Mouse (Mus musculus): Measurements from ENCODE around the gene Isyna1.

The Isyna1 gene

GRCm38 (mm10) chr8:70602139-70602811, 8.1 kb downstream of the Isyna1 start:
- no peak for DNase-seq (ENCODE audit: low read depth, low spot score)

GRCm38 (mm10) chr8:70604558-70604957, 10.4 kb downstream of the Isyna1 start:
- no peak for DNase-seq (ENCODE audit: low read depth, low spot score)

DNA sequence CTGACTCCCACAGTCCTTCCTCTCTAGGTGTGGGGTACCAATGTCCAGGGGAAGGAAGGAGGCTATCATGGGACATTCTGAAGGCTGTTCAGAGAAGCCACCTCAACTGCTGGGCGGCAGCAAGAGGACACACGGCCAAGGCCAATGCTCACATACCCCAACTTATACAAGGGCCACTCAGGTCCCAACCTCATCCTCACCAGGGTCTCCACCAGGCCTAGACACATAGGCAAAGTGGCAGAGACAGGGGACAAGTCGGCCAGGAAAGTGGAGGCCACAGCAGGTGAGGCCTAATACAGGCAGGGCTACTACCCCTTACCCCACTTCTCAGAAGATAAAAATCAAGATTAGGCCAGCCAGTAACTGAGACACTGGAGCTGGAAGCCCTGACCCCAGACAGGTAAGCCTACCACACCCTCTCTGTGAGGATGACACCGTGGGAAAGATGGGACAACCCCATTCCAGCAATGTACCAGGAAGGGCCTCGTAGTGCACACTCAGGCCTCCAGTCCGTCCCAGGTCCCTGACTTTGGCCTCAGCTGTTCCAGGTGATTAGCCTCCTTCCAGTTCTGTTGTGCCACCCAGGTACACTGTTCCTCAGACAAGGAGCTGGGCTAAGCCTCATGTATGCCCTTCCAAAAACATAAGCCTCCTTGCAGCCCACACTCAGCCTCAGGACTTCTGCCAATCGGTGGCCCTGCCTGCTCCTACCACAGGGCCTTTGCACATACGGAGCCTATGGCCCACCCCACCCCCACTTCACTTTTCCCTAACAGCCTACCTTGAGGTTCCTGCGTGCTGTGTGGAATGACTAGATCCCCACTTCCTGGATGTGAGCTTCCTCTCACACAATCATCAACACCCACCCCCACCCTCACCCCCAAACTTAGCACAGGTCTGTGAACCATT, 12.0 kb downstream of the Isyna1 start:
- no peak for DNase-seq (ENCODE audit: low read depth, low spot score)

- no peak for DNase-seq (ENCODE audit: low read depth, low spot score)
These were observed 12.8 kb downstream of the Isyna1 start for GRCm38 (mm10) chr8:70606780-70607602.

GRCm38 (mm10) chr8:70607603-70607897, 13.4 kb downstream of the Isyna1 start:
- DNase-seq (ENCODE audit: low read depth, low spot score) = no peak

DNA sequence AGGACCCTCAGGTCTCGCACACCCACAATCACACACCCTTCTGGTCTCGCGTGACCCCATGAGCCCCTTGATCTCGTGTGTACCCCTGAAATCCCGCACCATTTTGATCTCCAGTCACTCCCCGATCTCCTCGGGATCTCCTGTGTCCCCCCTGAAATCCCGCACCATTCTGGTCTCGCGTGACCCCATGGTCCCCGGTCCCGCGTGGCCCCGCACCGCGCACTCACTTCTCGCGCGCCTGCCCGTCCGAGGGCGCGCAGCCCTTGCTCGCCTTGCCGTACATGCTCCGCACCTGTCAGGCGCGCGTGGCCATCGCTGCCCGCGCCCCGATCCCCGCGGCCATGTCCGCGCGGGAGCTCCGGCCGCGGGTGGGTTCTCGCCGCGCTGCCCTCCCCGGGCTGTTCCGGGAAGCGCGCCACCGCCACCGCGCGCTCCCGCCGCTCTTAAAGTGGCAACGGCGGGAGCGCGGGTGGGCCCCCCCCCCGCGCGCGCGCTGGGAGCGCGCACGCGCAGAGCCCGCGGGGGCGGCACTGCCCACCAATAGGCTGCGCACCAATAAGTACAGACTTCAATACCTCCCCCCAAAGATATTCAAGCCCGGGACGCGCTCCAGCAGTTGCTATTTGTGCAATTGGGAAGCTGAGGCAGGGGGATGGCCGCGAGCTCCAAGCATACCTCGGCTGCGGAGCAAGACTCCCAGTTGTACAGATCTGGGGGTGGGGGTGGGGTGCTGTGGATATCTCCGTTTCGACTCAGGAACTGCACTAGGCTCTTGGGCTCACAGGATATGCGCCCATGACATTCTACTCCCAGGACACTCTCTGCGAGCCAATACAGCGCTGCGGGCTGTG, 13.9 kb downstream of the Isyna1 start:
- DNase-seq (ENCODE audit: low read depth, low spot score) = no peak

DNA sequence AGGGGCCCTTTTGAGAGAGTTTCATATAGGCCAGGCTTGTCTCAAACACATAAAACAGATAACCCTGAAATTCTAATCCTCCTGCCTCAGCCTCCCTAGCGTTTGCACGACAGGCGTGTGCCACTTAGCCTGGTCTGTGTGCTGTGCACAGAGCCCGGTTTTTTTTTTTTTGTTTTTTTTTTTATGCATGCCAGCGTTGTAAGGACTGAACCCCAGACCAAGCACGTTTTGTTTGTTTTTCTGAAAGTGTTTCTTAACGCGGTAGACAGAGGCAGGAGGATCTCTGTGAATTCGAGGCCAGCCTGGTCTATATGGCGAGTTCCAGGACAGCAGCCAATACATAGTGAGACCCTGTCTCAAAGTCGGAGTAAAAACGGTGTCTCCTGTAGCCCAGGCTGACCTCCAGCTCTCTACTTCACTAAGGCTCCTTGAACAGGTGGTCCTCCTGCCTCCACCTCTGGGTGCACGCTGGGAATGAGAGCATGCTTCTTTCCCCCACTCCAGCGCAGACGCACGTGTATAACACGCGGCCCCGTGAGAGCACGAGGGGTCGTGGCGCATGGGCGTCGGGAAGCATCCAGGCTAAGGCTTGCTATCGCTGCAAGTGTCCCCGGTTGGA, 14.7 kb downstream of the Isyna1 start, which contains the start of gene Ssbp4:
TSS of gene Ssbp4 (minus strand) at position 124 of the 619 bp plus-strand sequence.
- DNase-seq (ENCODE audit: low read depth, low spot score) = no peak

DNA sequence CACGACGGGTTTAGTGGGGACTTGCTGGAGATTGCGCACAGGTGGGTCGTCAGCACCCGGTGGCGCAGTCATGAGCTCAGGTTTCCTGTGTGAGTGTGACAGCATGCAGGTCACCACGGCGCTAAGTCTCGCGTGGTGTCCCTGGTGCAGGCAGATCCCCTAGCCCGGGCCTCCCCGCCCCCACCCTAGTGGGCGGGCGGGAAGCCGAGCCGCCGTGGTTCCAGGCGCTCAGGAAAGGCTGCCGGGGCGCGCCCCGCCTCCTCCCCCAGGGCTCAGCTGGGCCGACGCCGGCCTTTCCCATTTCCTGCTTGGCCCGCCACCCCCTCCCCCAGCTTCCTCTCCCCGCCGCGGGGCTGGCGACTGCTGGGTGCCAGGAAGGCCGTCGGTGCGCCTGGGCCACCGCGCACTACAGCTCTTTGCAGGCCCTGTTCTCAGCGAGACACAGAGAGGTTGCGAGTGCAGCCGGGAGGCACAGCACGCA, 15.2 kb downstream of the Isyna1 start:
- no peak for DNase-seq (ENCODE audit: low read depth, low spot score)

GRCm38 (mm10) chr8:70609849-70610795, 15.9 kb downstream of the Isyna1 start:
- DNase-seq (ENCODE audit: low read depth, low spot score) = no peak

- DNase-seq (ENCODE audit: low read depth, low spot score) = no peak
These were observed 16.9 kb downstream of the Isyna1 start for GRCm38 (mm10) chr8:70610796-70611771.

DNA sequence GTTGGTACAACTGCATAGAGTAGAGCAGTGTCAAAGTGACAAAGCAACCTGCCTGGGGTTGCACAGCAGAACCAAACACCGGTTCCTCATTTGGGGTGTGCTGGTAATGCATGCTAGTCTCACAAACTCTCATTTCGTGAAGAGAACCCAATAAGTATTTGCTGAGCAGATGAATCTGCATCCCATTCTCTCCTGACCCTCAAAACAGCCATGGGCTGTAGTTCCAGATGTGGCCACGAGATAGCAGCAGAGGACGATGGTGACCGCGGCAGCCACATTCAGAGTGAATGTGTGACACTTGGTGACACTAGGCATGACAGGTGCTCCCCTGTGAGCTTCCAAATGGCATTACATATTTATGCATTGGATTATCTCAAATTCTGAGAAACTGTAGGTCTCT, 17.7 kb downstream of the Isyna1 start:
- DNase-seq (ENCODE audit: low read depth, low spot score) = peak; percentile 80

- DNase-seq (ENCODE audit: low read depth, low spot score) = no peak
These were observed 19.6 kb downstream of the Isyna1 start for GRCm38 (mm10) chr8:70613763-70614162.

DNA sequence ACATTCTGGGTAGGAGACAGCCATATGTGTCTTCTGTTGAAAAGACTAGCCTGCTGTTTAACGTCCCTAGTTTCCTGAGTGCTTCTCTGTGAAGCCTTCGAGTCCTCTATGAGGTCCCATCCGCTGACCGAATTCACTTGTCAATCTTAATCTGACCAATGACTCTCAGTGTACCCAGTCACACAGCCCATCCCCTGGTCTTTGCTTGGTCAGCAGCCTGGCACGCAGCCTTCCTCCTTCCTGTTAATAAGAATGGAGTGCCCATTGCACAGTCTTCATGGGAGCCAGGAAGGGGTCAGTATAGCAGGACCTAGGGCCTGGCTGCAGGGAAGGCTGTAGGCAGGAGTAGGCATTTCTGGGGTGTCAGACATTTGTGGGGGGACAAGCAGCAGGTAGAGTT, 20.3 kb downstream of the Isyna1 start:
- no peak for DNase-seq (ENCODE audit: low read depth, low spot score)

- no peak for DNase-seq (ENCODE audit: low read depth, low spot score)
These were observed 21.1 kb downstream of the Isyna1 start for GRCm38 (mm10) chr8:70615281-70615680.

DNA sequence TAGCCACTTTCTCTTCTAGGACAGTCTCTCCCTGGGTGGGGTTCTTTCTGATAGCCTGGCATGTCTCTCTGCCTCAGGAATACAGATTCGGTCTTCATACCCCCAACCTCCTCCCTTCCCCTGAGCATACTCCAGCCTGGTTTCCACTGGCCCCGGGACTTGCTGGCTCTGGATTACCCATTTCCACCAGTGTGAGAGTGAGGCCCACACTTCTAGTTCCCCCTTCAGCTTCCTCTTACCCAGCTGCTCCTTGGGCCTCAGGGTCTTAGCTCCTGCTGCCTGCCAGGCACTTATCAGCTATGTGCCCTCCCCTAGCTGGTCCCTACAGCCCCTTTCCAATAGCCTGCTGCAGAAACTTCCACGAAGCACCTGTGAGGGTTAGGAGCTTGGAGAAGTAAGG, 21.7 kb downstream of the Isyna1 start, which contains the start of gene Lrrc25:
TSS of gene Lrrc25 (plus strand) at position 262 of the 400 bp plus-strand sequence.
- DNase-seq (ENCODE audit: low read depth, low spot score) = no peak

DNA sequence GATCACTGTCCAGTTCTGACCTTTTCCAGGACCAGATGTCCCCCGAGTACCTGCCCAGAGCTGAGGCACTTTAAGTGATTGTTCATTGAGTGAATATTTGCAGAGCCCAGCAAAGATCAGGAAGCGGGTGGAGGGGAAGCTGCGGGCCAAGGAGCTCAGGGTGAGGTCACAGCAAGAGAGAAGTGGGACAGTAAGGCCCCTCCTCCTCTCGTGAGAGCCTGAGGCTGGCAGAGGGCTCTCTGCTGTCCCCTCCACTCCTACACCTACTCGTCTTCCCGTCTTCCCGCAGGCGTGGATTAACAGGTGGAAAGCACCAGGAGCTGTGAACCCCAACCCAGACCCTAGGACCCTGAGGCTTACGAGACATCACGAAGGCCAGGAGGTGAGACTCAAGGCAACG, 22.5 kb downstream of the Isyna1 start:
- no peak for DNase-seq (ENCODE audit: low read depth, low spot score)

- no peak for DNase-seq (ENCODE audit: low read depth, low spot score)
These were observed 23.8 kb downstream of the Isyna1 start for GRCm38 (mm10) chr8:70617985-70618384.

DNA sequence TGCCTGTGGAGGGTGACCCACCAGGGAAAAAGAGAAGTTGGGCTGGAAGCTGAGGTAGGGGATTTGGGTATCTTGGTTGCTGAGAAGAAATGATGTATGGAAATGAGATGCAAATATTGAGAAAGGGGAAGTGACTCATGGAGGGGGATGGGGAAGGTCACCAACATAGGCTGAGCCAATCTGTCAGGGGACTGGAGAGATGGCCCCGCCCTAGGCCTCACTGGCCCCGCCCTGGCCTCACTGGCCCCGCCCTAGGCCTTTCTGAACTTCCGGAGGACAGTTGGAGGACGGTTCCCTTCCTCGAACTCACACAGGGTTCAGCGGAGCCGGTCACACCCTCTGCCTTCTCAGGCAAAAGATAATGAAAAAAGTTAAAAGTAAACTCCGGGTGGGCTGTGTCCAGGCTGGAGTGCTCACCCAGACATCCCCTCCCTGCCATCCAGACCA, 24.7 kb downstream of the Isyna1 start:
- DNase-seq (ENCODE audit: low read depth, low spot score) = no peak
